Mouse (Mus musculus) thymus, adult 2 months (tissue): ENCODE data around the gene Vinac1.

ENCODE experiments used
- CTCF ChIP-seq: fragments of 200-500 bp; IDR thresholded peaks from 2 replicates; pipeline ENCODE4 v1.5.1; 2012; ENCODE audit warnings: mild to moderate bottlenecking, control low read depth, low read length, moderate library complexity, borderline replicate concordance; ENCODE audit not compliant: control insufficient read depth, poor library complexity, insufficient read depth; ENCODE audit errors: extremely low read depth
- POLR2A ChIP-seq: fragments of 200-500 bp; IDR thresholded peaks from 2 replicates; pipeline ENCODE4 v1.6.1; 2012; ENCODE audit warnings: mild to moderate bottlenecking, low read length, control low read depth, moderate library complexity; ENCODE audit not compliant: control insufficient read depth, poor library complexity, insufficient read depth; ENCODE audit errors: extremely low read depth

DNA sequence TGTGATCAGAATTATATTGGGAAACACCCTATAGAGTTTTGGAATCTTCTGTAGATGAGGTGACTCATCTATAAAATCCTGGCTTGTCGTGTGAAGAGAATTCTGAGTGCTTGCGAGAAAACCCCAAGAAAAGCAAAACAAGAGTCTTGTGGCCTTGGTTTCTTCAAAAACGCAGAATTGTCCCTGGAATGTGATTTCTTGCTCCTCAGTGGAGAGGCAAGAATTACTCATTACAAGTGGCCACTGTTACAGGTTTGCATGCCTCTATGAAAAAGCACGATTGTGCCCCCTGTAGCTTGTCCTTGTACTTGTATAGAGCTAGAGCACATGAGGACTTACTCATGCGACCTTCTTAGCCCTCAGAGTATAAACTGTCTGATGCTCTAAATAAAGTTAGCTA lies 12.6 kb downstream of the Vinac1 start:
- TF ChIP-seq POLR2A: no peak
- no peak for TF ChIP-seq CTCF
